Mouse (Mus musculus): ENCODE data around the gene Sned1.

Sned1 gene

GRCm38 (mm10) chr1:93305581-93306337 is 70.1 kb downstream of the Sned1 start, which contains the start of gene Mterf4:
Mterf4 (minus strand) TSS chr1:93305915.
- peak; percentile 58 to 78 for DNase-seq (ENCODE audit: low spot score in 2 of 2)

GRCm38 (mm10) chr1:93323973-93324372 is 88.3 kb downstream of the Sned1 start:
- no peak for DNase-seq (ENCODE audit: low spot score in 2 of 2)

- no peak for DNase-seq (ENCODE audit: low spot score in 2 of 2)
Measured at GRCm38 (mm10) chr1:93326446-93326845, 90.8 kb downstream of the Sned1 start.

GRCm38 (mm10) chr1:93334621-93335020 is 99.0 kb downstream of the Sned1 start:
- DNase-seq (ENCODE audit: low spot score in 2 of 2): no peak

- peak; percentile 93 to 94 for DNase-seq (ENCODE audit: low spot score in 2 of 2)
Measured at GRCm38 (mm10) chr1:93342648-93343503, 107.2 kb downstream of the Sned1 start, which contains the start of the genes Ppp1r7 and Pask. Ppp1r7 (plus strand) TSS chr1:93342854. Pask (minus strand) TSS chr1:93343482.

- DNase-seq (ENCODE audit: low spot score in 2 of 2): peak; percentile 91 to 95
Measured at GRCm38 (mm10) chr1:93343504-93344047, 107.9 kb downstream of the Sned1 start.

- no peak for DNase-seq (ENCODE audit: low spot score in 2 of 2)
Measured at GRCm38 (mm10) chr1:93347176-93347575, 111.5 kb downstream of the Sned1 start.

- no peak for DNase-seq (ENCODE audit: low spot score in 2 of 2)
Measured at GRCm38 (mm10) chr1:93349701-93350100, 114.1 kb downstream of the Sned1 start.

Measured in frontal cortex, postnatal 10 days (tissue).